16 mouse cellular contexts compared by ENCODE assay signal in genomic region chr1:77495790-77496158, GRCm38 (mm10). TPM values are rescaled to one million over a fixed set of nuclear protein-coding genes. Genes with fewer than 3 reads are reported as not detected.
DNase-seq lines count a peak whose midpoint lies in the region; ATAC-seq and TF ChIP-seq lines count a peak whose summit lies in the region.
"Had no signal": no experiment of that assay in that cellular context is flagged by ENCODE, and none has a peak within 500 bp of the region (broad histone marks: within the 10 kb centered on the region; RNA-seq: fewer than 3 reads in every experiment).

No protein-coding gene starts in this region.

- dilution Hi-C loops in CH12.LX (cut with MboI; ENCODE audit: extremely low pct_ligation_motif_present, extremely low pct_unique_long_range_greater_than_20kb, low sequenced_read_pairs), result no loop called here

- 7% methylated on average over 7 of the region's 7 CpGs for WGBS in hindbrain, embryonic 12.5 days
- 44% methylated on average over 7 of the region's 7 CpGs for WGBS in intestine, embryonic 16.5 days

- no peak for ATAC-seq in hindbrain, embryonic 12.5 days (ENCODE audit: low FRiP score)
- ATAC-seq in intestine, embryonic 16.5 days, result no peak
- no peak for ATAC-seq in activated CD4-positive, CD25-positive, alpha-beta regulatory T cell, adult 4 months

- no peak for TF ChIP-seq EP300 in CH12.LX (IDR thresholded peaks at IDR 0.05; ENCODE audit: low read length)

- in situ Hi-C loops in CH12.LX (cut with MboI; ENCODE audit: low pct_ligation_motif_present, low pct_unique_long_range_greater_than_20kb, low sequenced_read_pairs), result no loop called here

- peaks cover 71% of the 10 kb centered on the region for H3K79me2 ChIP-seq in CH12.LX (replicated peaks; ENCODE audit: control insufficient read depth, extremely low read depth, insufficient read depth, poor library complexity, severe bottlenecking)

- no peaks in the 10 kb centered on the region for H3K27me3 ChIP-seq in CH12.LX (replicated peaks)
- no peaks in the 10 kb centered on the region for H3K27me3 ChIP-seq in hindbrain, embryonic 12.5 days
- no peaks in the 10 kb centered on the region for H3K27me3 ChIP-seq in intestine, embryonic 16.5 days (replicated peaks; ENCODE audit: control insufficient read depth, insufficient read depth, low read length)

- no peak for TF ChIP-seq RAD21 in CH12.LX (IDR thresholded peaks at IDR 0.05; ENCODE audit: low read depth, low read length)

- H3K4me1 ChIP-seq in CH12.LX (ENCODE audit: control insufficient read depth in 1 of 2, insufficient read depth in 2 of 2), result peaks cover 10 to 76% of the 10 kb centered on the region in 2 experiments
- peaks cover 11% of the 10 kb centered on the region for H3K4me1 ChIP-seq in embryonic fibroblast, embryonic 13.5 days (ENCODE audit: control insufficient read depth, insufficient read depth, low read length)
- peaks cover 66% of the 10 kb centered on the region for H3K4me1 ChIP-seq in hindbrain, embryonic 12.5 days
- H3K4me1 ChIP-seq in intestine, embryonic 16.5 days (ENCODE audit: control insufficient read depth, insufficient read depth, low read length), result peaks cover 23% of the 10 kb centered on the region

- H3K9me3 ChIP-seq in CH12.LX (replicated peaks; ENCODE audit: low read length), result no peaks in the 10 kb centered on the region
- H3K9me3 ChIP-seq in hindbrain, embryonic 12.5 days (replicated peaks), result no peaks in the 10 kb centered on the region
- H3K9me3 ChIP-seq in intestine, embryonic 16.5 days (ENCODE audit: control insufficient read depth, low read length), result no peaks in the 10 kb centered on the region

- TF ChIP-seq CTCF in CH12.LX (conservative IDR thresholded peaks at IDR 0.05 in 1 of 2, IDR thresholded peaks at IDR 0.05 in 1 of 2; ENCODE audit: low read depth in 2 of 2, low read length in 2 of 2), result no peak
- no peak for TF ChIP-seq CTCF in embryonic fibroblast, embryonic 13.5 days (IDR thresholded peaks at IDR 0.05; ENCODE audit: borderline replicate concordance, insufficient read depth, low read length)

- no peak for TF ChIP-seq POLR2A in CH12.LX (IDR thresholded peaks at IDR 0.05; ENCODE audit: low read depth, low read length)
- no peak for TF ChIP-seq POLR2A in embryonic fibroblast, embryonic 13.5 days (IDR thresholded peaks at IDR 0.05; ENCODE audit: low read depth, low read length)

- DNase-seq in embryo, embryonic 10 days (ENCODE audit: low spot score), result peak; percentile 50
- DNase-seq in embryo, embryonic 9.5 days (ENCODE audit: extremely low spot score), result no peak
- DNase-seq in CH12.LX (ENCODE audit: extremely low read depth), result no peak
- DNase-seq in retina, postnatal 1 day, result no peak
- DNase-seq: adrenal gland, postnatal 10 days; heart, adult 2 months; heart, postnatal 14 days; kidney, adult 11 months; kidney, postnatal 36 days; lung, embryonic 14.5 days; right cerebral cortex, adult 18-20 months had no signal

- H3K36me3 ChIP-seq in CH12.LX (replicated peaks in 1 of 2; ENCODE audit: control insufficient read depth in 1 of 2, insufficient read depth in 1 of 2, low read length in 1 of 2), result peaks cover 6 to 8% of the 10 kb centered on the region in 2 experiments
- H3K36me3 ChIP-seq in hindbrain, embryonic 12.5 days, result no peaks in the 10 kb centered on the region
- H3K36me3 ChIP-seq in intestine, embryonic 16.5 days (ENCODE audit: control insufficient read depth, insufficient read depth, low read length), result no peaks in the 10 kb centered on the region

- peak overlapping the region; percentile 66; the same call in 1 of the 2 replicates for H3K9ac ChIP-seq in CH12.LX (ENCODE audit: insufficient read depth, low read depth)
- no peak overlapping the region for H3K9ac ChIP-seq in hindbrain, embryonic 12.5 days
- H3K9ac ChIP-seq in intestine, embryonic 16.5 days (ENCODE audit: low read depth, low read length), result no peak overlapping the region
- H3K9ac ChIP-seq: lung, embryonic 14.5 days had no signal

- peak overlapping the region; percentile 89; the same call in 1 of the 2 replicates for H3K4me2 ChIP-seq in CH12.LX (ENCODE audit: insufficient read depth, low read depth, poor library complexity, severe bottlenecking)
- peak overlapping the region; percentile 22; the same call in 1 of the 2 replicates for H3K4me2 ChIP-seq in hindbrain, embryonic 12.5 days (replicated peaks)
- no peak overlapping the region for H3K4me2 ChIP-seq in intestine, embryonic 16.5 days (ENCODE audit: low read depth, low read length)
- H3K4me2 ChIP-seq: lung, embryonic 14.5 days had no signal

- H3K27ac ChIP-seq in CH12.LX (ENCODE audit: insufficient read depth, low read depth), result peak overlapping the region; percentile 64
- peak overlapping the region; percentile 61 for H3K27ac ChIP-seq in embryonic fibroblast, embryonic 13.5 days (ENCODE audit: insufficient read depth, low read length)
- peak overlapping the region; percentile 82 for H3K27ac ChIP-seq in hindbrain, embryonic 12.5 days
- no peak overlapping the region for H3K27ac ChIP-seq in intestine, embryonic 16.5 days (ENCODE audit: low read length)
- H3K27ac ChIP-seq: heart, adult 2 months; stomach, postnatal 0 days had no signal

- no peak overlapping the region for H3K4me3 ChIP-seq in CH12.LX (replicated peaks in 1 of 3; ENCODE audit: low read depth in 2 of 3, low read length in 2 of 3, poor library complexity in 1 of 3)
- H3K4me3 ChIP-seq in embryonic fibroblast, embryonic 13.5 days (ENCODE audit: insufficient read depth, low read length), result no peak overlapping the region
- no peak overlapping the region for H3K4me3 ChIP-seq in hindbrain, embryonic 12.5 days
- no peak overlapping the region for H3K4me3 ChIP-seq in intestine, embryonic 16.5 days (ENCODE audit: low read length)
- H3K4me3 ChIP-seq: heart, adult 2 months had no signal

TF ChIP-seq in CH12.LX, 34 proteins besides CTCF, POLR2A, EP300 and RAD21:
- TF ChIP-seq CHD1 (IDR thresholded peaks at IDR 0.05; ENCODE audit: low read depth, low read length), result no peak
- no peak for TF ChIP-seq ZC3H11A (IDR thresholded peaks at IDR 0.05; ENCODE audit: low read depth, low read length)
- no peak for TF ChIP-seq RCOR1 (conservative IDR thresholded peaks at IDR 0.05; ENCODE audit: low read depth, low read length)

RNA-seq across cellular contexts. Expression of gene Epha4, which starts 19.1 kb away (rescaled TPM):
- total RNA-seq in CH12.LX (2012; rRNA removed) (16.1 and 26.0 TPM in 2 replicates), CH12.LX (2014; rRNA removed) (12.1 and 13.0 TPM in 2 replicates)
- polyA plus RNA-seq in CH12.LX (2012; ENCODE audit: insufficient read length, low read depth), result 3.8 and 3.9 TPM in 2 replicates
- polyA plus RNA-seq in embryonic fibroblast, embryonic 13.5 days (2011; ENCODE audit: insufficient read length, low read depth, missing spikeins), result 20.9 and 26.4 TPM in 2 replicates
- 34.5 and 37.0 TPM in 2 replicates for polyA plus RNA-seq in hindbrain, embryonic 12.5 days (2016; fragmentation: Nextera tagmentation; extraction: Ambion mirVana)
- 5.0 and 6.0 TPM in 2 replicates for polyA plus RNA-seq in intestine, embryonic 16.5 days (2015; fragmentation: Nextera tagmentation; extraction: Ambion mirVana)
- polyA plus RNA-seq in activated CD4-positive, CD25-positive, alpha-beta regulatory T cell, adult 4 months (2017; shearing (Covaris generic)), result under 1 TPM in 1 of 2 experiments, not detected in 1; 0.12 TPM
